8 mouse cellular contexts compared by ENCODE assay signal in genomic region chr8:84839875-84840247, GRCm38 (mm10). TPM values are rescaled to one million over a fixed set of nuclear protein-coding genes. Genes with fewer than 3 reads are reported as not detected.
A peak's percentile ranks its signal among the peaks of the same experiment; 100 is the strongest.
DNase-seq lines count a peak whose midpoint lies in the region; ATAC-seq and TF ChIP-seq lines count a peak whose summit lies in the region.

No protein-coding gene starts in this region.

- TF ChIP-seq POLR2A in heart, adult 2 months (IDR thresholded peaks at IDR 0.05; ENCODE audit: insufficient read depth, low read depth, low read length), result no peak
- TF ChIP-seq POLR2A in thymus, adult 2 months (IDR thresholded peaks at IDR 0.05; ENCODE audit: control insufficient read depth, extremely low read depth, insufficient read depth, low read length, poor library complexity), result no peak

- peak overlapping the region; percentile 74 for H3K4me2 ChIP-seq in liver, embryonic 13.5 days

- peak overlapping the region; percentile 79 for H3K27ac ChIP-seq in heart, adult 2 months
- no peak overlapping the region for H3K27ac ChIP-seq in thymus, adult 2 months (ENCODE audit: control insufficient read depth, insufficient read depth, low read length)
- peak overlapping the region; percentile 98 for H3K27ac ChIP-seq in liver, embryonic 13.5 days

- WGBS in heart, adult 2 months, result under 1% methylated on average over 7 of the region's 7 CpGs
- 2% methylated on average over 7 of the region's 7 CpGs for WGBS in thymus, adult 2 months
- 0% methylated on average over 7 of the region's 7 CpGs for WGBS in liver, embryonic 13.5 days (ENCODE audit: insufficient replicate concordance)

- intact Hi-C loops in heart, adult 2 months (cut with DNase I), result no loop called here

- H3K36me3 ChIP-seq in heart, adult 2 months (ENCODE audit: control insufficient read depth, insufficient read depth, low read length), result peaks cover 12% of the 10 kb centered on the region
- peaks cover 53% of the 10 kb centered on the region for H3K36me3 ChIP-seq in thymus, adult 2 months (ENCODE audit: control insufficient read depth, insufficient read depth, low read length)
- H3K36me3 ChIP-seq in liver, embryonic 13.5 days, result peaks cover 81% of the 10 kb centered on the region

- TF ChIP-seq EP300 in heart, adult 2 months (IDR thresholded peaks at IDR 0.05; ENCODE audit: insufficient read depth, low read depth, low read length), result no peak

- no peaks in the 10 kb centered on the region for H3K79me2 ChIP-seq in heart, adult 2 months (replicated peaks; ENCODE audit: control insufficient read depth, insufficient read depth, low read length)

- no peaks in the 10 kb centered on the region for H3K9me3 ChIP-seq in liver, embryonic 13.5 days (replicated peaks)

- no peak for TF ChIP-seq CTCF in heart, adult 2 months (IDR thresholded peaks at IDR 0.05)
- no peak for TF ChIP-seq CTCF in thymus, adult 2 months (IDR thresholded peaks at IDR 0.05; ENCODE audit: borderline replicate concordance, control insufficient read depth, extremely low read depth, insufficient read depth, low read length, poor library complexity)

- no peak for ATAC-seq in liver, embryonic 13.5 days (ENCODE audit: low read depth)

- H3K4me1 ChIP-seq in heart, adult 2 months (ENCODE audit: control insufficient read depth, insufficient read depth, low read length), result peaks cover 3% of the 10 kb centered on the region
- peaks cover 4% of the 10 kb centered on the region; the same call in 1 of the 2 replicates for H3K4me1 ChIP-seq in thymus, adult 2 months (replicated peaks; ENCODE audit: control insufficient read depth, insufficient read depth, low read length)
- peaks cover 89% of the 10 kb centered on the region for H3K4me1 ChIP-seq in liver, embryonic 13.5 days (replicated peaks)

- H3K9ac ChIP-seq in heart, adult 2 months (ENCODE audit: low read depth, low read length), result peak overlapping the region; percentile 74
- peak overlapping the region; percentile 96 for H3K9ac ChIP-seq in liver, embryonic 13.5 days

- H3K4me3 ChIP-seq in heart, adult 2 months, result peak overlapping the region; percentile 64
- H3K4me3 ChIP-seq in thymus, adult 2 months (ENCODE audit: control insufficient read depth, insufficient read depth, low read length), result peak overlapping the region; percentile 67
- peak overlapping the region; percentile 89 for H3K4me3 ChIP-seq in liver, embryonic 13.5 days (replicated peaks)

- no peaks in the 10 kb centered on the region for H3K27me3 ChIP-seq in heart, adult 2 months (ENCODE audit: control insufficient read depth, insufficient read depth, low read length)
- H3K27me3 ChIP-seq in thymus, adult 2 months (ENCODE audit: control insufficient read depth, insufficient read depth, low read length), result no peaks in the 10 kb centered on the region
- H3K27me3 ChIP-seq in liver, embryonic 13.5 days, result no peaks in the 10 kb centered on the region

- DNase-seq in heart, adult 2 months, result no peak
- no peak for DNase-seq in heart, adult 18-20 months
- DNase-seq in thymus, adult 2 months, result no peak
- DNase-seq in thymus, postnatal 0 days (ENCODE audit: low spot score), result no peak
- DNase-seq in liver, embryonic 13.5 days, result no peak
- DNase-seq in yolk sac, embryonic 10.5 days (ENCODE audit: low spot score), result no peak
- no peak for DNase-seq in adipocyte (ENCODE audit: low spot score)
- no peak for DNase-seq in adrenal gland, postnatal 14 days

RNA-seq across cellular contexts. Expression of gene Rad23a, which starts 0.6 kb away (rescaled TPM):
- 10 to 100 TPM; 85.1 to 87.6 TPM for total RNA-seq in heart, adult 2 months (2021)
- 77.3 and 101 TPM in 2 replicates for polyA plus RNA-seq in heart, adult 2 months (2012; rRNA removed)
- total RNA-seq in heart, adult 18-20 months (2021), result 10 to 100 TPM; 88.5 to 96.7 TPM
- polyA plus RNA-seq in thymus, adult 2 months (2012; rRNA removed), result 109 and 117 TPM in 2 replicates
- 120 and 141 TPM in 2 replicates for polyA plus RNA-seq in thymus, postnatal 0 days (2015; fragmentation: Nextera tagmentation; extraction: Ambion mirVana)
- 269 and 278 TPM in 2 replicates for polyA plus RNA-seq in liver, embryonic 13.5 days (2015; fragmentation: Nextera tagmentation; extraction: Ambion mirVana)
- 108 TPM in 2 replicates for total RNA-seq in adrenal gland, postnatal 14 days (2021)

RNA-seq across cellular contexts. Expression of gene Calr, which starts 6.9 kb away (rescaled TPM):
- 100 to 1,000 TPM; 352 to 416 TPM for total RNA-seq in heart, adult 2 months (2021)
- polyA plus RNA-seq in heart, adult 2 months (2012; rRNA removed), result 154 and 269 TPM in 2 replicates
- total RNA-seq in heart, adult 18-20 months (2021), result 100 to 1,000 TPM; 297 to 306 TPM
- polyA plus RNA-seq in thymus, adult 2 months (2012; rRNA removed), result 182 and 186 TPM in 2 replicates
- 383 and 479 TPM in 2 replicates for polyA plus RNA-seq in thymus, postnatal 0 days (2015; fragmentation: Nextera tagmentation; extraction: Ambion mirVana)
- 511 and 613 TPM in 2 replicates for polyA plus RNA-seq in liver, embryonic 13.5 days (2015; fragmentation: Nextera tagmentation; extraction: Ambion mirVana)
- 521 and 554 TPM in 2 replicates for total RNA-seq in adrenal gland, postnatal 14 days (2021)

RNA-seq across cellular contexts. Expression of gene Gadd45gip1, which starts 8.5 kb away (rescaled TPM):
- total RNA-seq in heart, adult 2 months (2021), result 10 to 100 TPM; 27.4 to 29.7 TPM
- polyA plus RNA-seq in heart, adult 2 months (2012; rRNA removed), result 13.4 and 21.2 TPM in 2 replicates
- total RNA-seq in heart, adult 18-20 months (2021), result 10 to 100 TPM; 31.5 to 35.7 TPM
- polyA plus RNA-seq in thymus, adult 2 months (2012; rRNA removed), result 52.9 and 60.6 TPM in 2 replicates
- 56.4 and 57.4 TPM in 2 replicates for polyA plus RNA-seq in thymus, postnatal 0 days (2015; fragmentation: Nextera tagmentation; extraction: Ambion mirVana)
- polyA plus RNA-seq in liver, embryonic 13.5 days (2015; fragmentation: Nextera tagmentation; extraction: Ambion mirVana), result 60.6 and 63.2 TPM in 2 replicates
- total RNA-seq in adrenal gland, postnatal 14 days (2021), result 44.4 and 45.7 TPM in 2 replicates

RNA-seq across cellular contexts. Expression of gene Farsa, which starts 16.9 kb away (rescaled TPM):
- total RNA-seq in heart, adult 2 months (2021), result 10 to 100 TPM; 21.8 to 24.5 TPM
- 32.5 and 41.4 TPM in 2 replicates for polyA plus RNA-seq in heart, adult 2 months (2012; rRNA removed)
- 10 to 100 TPM; 22.6 to 22.9 TPM for total RNA-seq in heart, adult 18-20 months (2021)
- polyA plus RNA-seq in thymus, adult 2 months (2012; rRNA removed), result 93.5 and 103 TPM in 2 replicates
- 92.4 and 93.1 TPM in 2 replicates for polyA plus RNA-seq in thymus, postnatal 0 days (2015; fragmentation: Nextera tagmentation; extraction: Ambion mirVana)
- 82.3 and 83.1 TPM in 2 replicates for polyA plus RNA-seq in liver, embryonic 13.5 days (2015; fragmentation: Nextera tagmentation; extraction: Ambion mirVana)
- total RNA-seq in adrenal gland, postnatal 14 days (2021), result 55.2 and 63.4 TPM in 2 replicates

RNA-seq across cellular contexts. Expression of gene Dand5, which starts 17.2 kb away (rescaled TPM):
- 10 to 100 TPM; 11.2 to 12.3 TPM for total RNA-seq in heart, adult 2 months (2021)
- 6.1 and 7.6 TPM in 2 replicates for polyA plus RNA-seq in heart, adult 2 months (2012; rRNA removed)
- 10 to 100 TPM; 10.0 to 13.2 TPM for total RNA-seq in heart, adult 18-20 months (2021)
- 2.2 TPM in 2 replicates for polyA plus RNA-seq in thymus, adult 2 months (2012; rRNA removed)
- polyA plus RNA-seq in thymus, postnatal 0 days (2015; fragmentation: Nextera tagmentation; extraction: Ambion mirVana), result 4.0 and 4.4 TPM in 2 replicates
- polyA plus RNA-seq in liver, embryonic 13.5 days (2015; fragmentation: Nextera tagmentation; extraction: Ambion mirVana), result 3.3 and 3.7 TPM in 2 replicates
- total RNA-seq in adrenal gland, postnatal 14 days (2021), result 7.1 and 7.4 TPM in 2 replicates
